Mouse (Mus musculus) midbrain, embryonic 15.5 days (tissue): Measurements from ENCODE around the gene Psmb11. TPM values are rescaled to one million over a fixed set of nuclear protein-coding genes. Genes with fewer than 3 reads are reported as not detected.

Experiments
- ATAC-seq: fragments of 200-750 bp; cut with Nextera tagmentation; replicated peaks from 2 replicates; pipeline ENCODE4 v1.8.0; 2017; ENCODE audit warnings: moderate TSS enrichment
- H3K27ac ChIP-seq: fragments of 300-500 bp; sonication (generic); 2 replicates; pipeline ENCODE4 v1.5.1; 2015; ENCODE audit warnings: mild to moderate bottlenecking, inconsistent platforms
- H3K27me3 ChIP-seq: fragments of 300-500 bp; sonication (generic); replicated peaks from 2 replicates; pipeline ENCODE4 v1.6.1; 2015; ENCODE audit warnings: inconsistent platforms
- H3K36me3 ChIP-seq: fragments of 300-500 bp; sonication (generic); replicated peaks from 2 replicates; pipeline ENCODE4 v1.6.1; 2015; ENCODE audit warnings: inconsistent platforms
- H3K4me1 ChIP-seq: fragments of 300-500 bp; sonication (generic); 2 replicates; pipeline ENCODE4 v1.6.1; 2015; ENCODE audit warnings: inconsistent platforms
- H3K4me2 ChIP-seq: fragments of 300-500 bp; sonication (generic); 2 replicates; pipeline ENCODE4 v1.6.1; 2015; ENCODE audit warnings: inconsistent platforms, mild to moderate bottlenecking, moderate library complexity
- H3K4me3 ChIP-seq: fragments of 300-500 bp; sonication (generic); 2 replicates; pipeline ENCODE4 v1.5.1; 2015; ENCODE audit warnings: mild to moderate bottlenecking, inconsistent platforms
- H3K9ac ChIP-seq: fragments of 300-500 bp; sonication (generic); 2 replicates; pipeline ENCODE4 v1.6.1; 2015; ENCODE audit warnings: mild to moderate bottlenecking, inconsistent platforms
- H3K9me3 ChIP-seq: fragments of 300-500 bp; sonication (generic); 2 replicates; pipeline ENCODE4 v1.6.1; 2016; ENCODE audit warnings: inconsistent platforms
- WGBS: fragments of 180-500 bp; shearing (Covaris S2); methylation state at CpG from one replicate; pipeline ENCODE4 v1.1.7; 2015; ENCODE audit warnings: mixed read lengths; 5-methylcytosine and 5-hydroxymethylcytosine counted together
- microRNA counts: library from miRNA; unstranded; fragments of <30 nt; microRNA quantifications from one replicate; lab custom pipeline; 2016
- microRNA-seq: library from miRNA; unstranded; fragments of <30 nt; microRNA quantifications from one replicate; pipeline ENCODE4, GENCODE M21; 2016
- polyA plus RNA-seq: library from polyadenylated mRNA; unstranded; fragments of >200 nt; fragmentation: Nextera tagmentation; extraction: Ambion mirVana; gene quantifications from 2 replicates; pipeline ENCODE4 v1.2.1, GENCODE M21; 2015

The Psmb11 gene
- polyA plus RNA-seq, 1 experiment from 2014 or later = not detected

- WGBS = 87% methylated on average over 16 of the region's 16 CpGs
- Histone ChIP-seq H3K27ac (no peak overlapping the region), H3K36me3 (peaks cover 45% of the 10 kb centered on the region), H3K9ac (no peak overlapping the region), H3K4me1 (peaks cover 4% of the 10 kb centered on the region; the same call in 1 of the 2 replicates), H3K4me3 (no peak overlapping the region), H3K27me3 (no peaks in the 10 kb centered on the region), H3K4me2 (no peak overlapping the region), H3K9me3 (no peaks in the 10 kb centered on the region)
- no peak for ATAC-seq
Measured at GRCm38 (mm10) chr14:54678657-54679304, 57.5 kb downstream of the Psmb11 start.

MicroRNA genes within 50 kb of the gene (microRNA counts, 519-probe panel; counts per million panel counts)
- microRNA mmu-miR-686 (lab: Ali Mortazavi, UCI) = not detected

Small RNAs within 50 kb of the gene (microRNA-seq; reads per million reads assigned to microRNA genes)
- not detected for gene Mir686
- 0.92 reads per million for gene Mir6948

Other genes with a start within 250 kb of the Psmb11 start
- gene Slc7a7, start 203.7 kb upstream of the Psmb11 start, polyA plus RNA-seq = 4.7 and 4.9 TPM in 2 replicates
- gene Mrpl52, start 194.5 kb upstream of the Psmb11 start, polyA plus RNA-seq = 234 and 252 TPM in 2 replicates
- gene Mmp14, start 189.8 kb upstream of the Psmb11 start, polyA plus RNA-seq = 45.4 and 51.0 TPM in 2 replicates
- gene Lrp10, start 157.3 kb upstream of the Psmb11 start, polyA plus RNA-seq = 28.9 and 31.4 TPM in 2 replicates
- 45.2 and 47.1 TPM in 2 replicates for gene Rem2, start 145.3 kb upstream of the Psmb11 start, polyA plus RNA-seq
- gene Prmt5, start 103.9 kb upstream of the Psmb11 start, polyA plus RNA-seq = 99.8 and 102 TPM in 2 replicates
- 14.2 and 14.8 TPM in 2 replicates for gene Haus4, start 66.8 kb upstream of the Psmb11 start, polyA plus RNA-seq
- 8.7 and 11.2 TPM in 2 replicates for gene Ajuba, start 43.9 kb upstream of the Psmb11 start, polyA plus RNA-seq
- gene 4931414P19Rik, start 15.4 kb upstream of the Psmb11 start, polyA plus RNA-seq = 6.7 and 9.0 TPM in 2 replicates
- gene Psmb5, start 3.4 kb upstream of the Psmb11 start, polyA plus RNA-seq = 445 and 463 TPM in 2 replicates
- gene Gm17606, start 19.5 kb downstream of the Psmb11 start, polyA plus RNA-seq = not detected in 2 replicates
- gene Cdh24, start 19.9 kb downstream of the Psmb11 start, polyA plus RNA-seq = 14.1 and 15.5 TPM in 2 replicates
- 65.5 and 65.6 TPM in 2 replicates for gene 1700123O20Rik, start 64.8 kb downstream of the Psmb11 start, polyA plus RNA-seq
- gene Acin1, start 65.5 kb downstream of the Psmb11 start, polyA plus RNA-seq = 145 TPM in 2 replicates
- 0.32 and 0.37 TPM in 2 replicates for gene Gm29776, start 77.4 kb downstream of the Psmb11 start, polyA plus RNA-seq
- gene Cebpe, start 90.7 kb downstream of the Psmb11 start, polyA plus RNA-seq = 0.13 TPM in 1 of 2 replicates, not detected in the other
- gene Slc7a8, start 160.5 kb downstream of the Psmb11 start, polyA plus RNA-seq = 8.9 and 9.9 TPM in 2 replicates
- gene Rnf212b, start 192.7 kb downstream of the Psmb11 start, polyA plus RNA-seq = not detected in 2 replicates
- gene Homez, start 249.5 kb downstream of the Psmb11 start, polyA plus RNA-seq = 13.6 and 14.5 TPM in 2 replicates